Mouse (Mus musculus): ENCODE measurements around the gene D130052B06Rik.

D130052B06Rik gene

GRCm38 (mm10) chr11:33598986-33599385, at the start of gene D130052B06Rik:
TSS of gene D130052B06Rik (plus strand) at chr11:33599302.
- no peak for DNase-seq

GRCm38 (mm10) chr11:33550861-33551560, 48.1 kb upstream of the D130052B06Rik start:
- DNase-seq: no peak

GRCm38 (mm10) chr11:33554123-33554522, 45.0 kb upstream of the D130052B06Rik start:
- DNase-seq: no peak

- DNase-seq: no peak
These were observed 35.2 kb upstream of the D130052B06Rik start for GRCm38 (mm10) chr11:33563921-33564320.

GRCm38 (mm10) chr11:33570413-33570812, 28.7 kb upstream of the D130052B06Rik start:
- DNase-seq: no peak

- peak; percentile 21 for DNase-seq
These were observed 24.2 kb upstream of the D130052B06Rik start for GRCm38 (mm10) chr11:33574944-33575343.

- no peak for DNase-seq
These were observed 20.2 kb upstream of the D130052B06Rik start, which contains the start of gene Gabrp for GRCm38 (mm10) chr11:33578859-33579258. TSS of gene Gabrp (minus strand) at chr11:33578959.

- DNase-seq: no peak
These were observed 19.5 kb upstream of the D130052B06Rik start for GRCm38 (mm10) chr11:33579621-33580020.

GRCm38 (mm10) chr11:33586614-33587013, 12.5 kb upstream of the D130052B06Rik start:
- DNase-seq: no peak

GRCm38 (mm10) chr11:33590771-33591170, 8.3 kb upstream of the D130052B06Rik start:
- DNase-seq: no peak

GRCm38 (mm10) chr11:33592826-33593225, 6.3 kb upstream of the D130052B06Rik start:
- DNase-seq: no peak

- DNase-seq: no peak
These were observed 2.4 kb upstream of the D130052B06Rik start for GRCm38 (mm10) chr11:33596655-33597054.

- DNase-seq: no peak
These were observed 4.1 kb downstream of the D130052B06Rik start for GRCm38 (mm10) chr11:33603174-33603573.

GRCm38 (mm10) chr11:33607784-33608183, 8.7 kb downstream of the D130052B06Rik start:
- DNase-seq: no peak

- DNase-seq: peak; percentile 40
These were observed 15.1 kb downstream of the D130052B06Rik start for GRCm38 (mm10) chr11:33614218-33614617.

- no peak for DNase-seq
These were observed 28.1 kb downstream of the D130052B06Rik start for GRCm38 (mm10) chr11:33627136-33627742.

GRCm38 (mm10) chr11:33637107-33637506, 38.0 kb downstream of the D130052B06Rik start:
- no peak for DNase-seq

GRCm38 (mm10) chr11:33649358-33649757, 50.3 kb downstream of the D130052B06Rik start:
- DNase-seq: no peak

GRCm38 (mm10) chr11:33654485-33654884, 55.4 kb downstream of the D130052B06Rik start:
- no peak for DNase-seq

GRCm38 (mm10) chr11:33655221-33655620, 56.1 kb downstream of the D130052B06Rik start:
- no peak for DNase-seq

GRCm38 (mm10) chr11:33655861-33656593, 56.9 kb downstream of the D130052B06Rik start:
- no peak for DNase-seq

GRCm38 (mm10) chr11:33660016-33660913, 61.2 kb downstream of the D130052B06Rik start:
- DNase-seq: no peak

GRCm38 (mm10) chr11:33663599-33663998, 64.5 kb downstream of the D130052B06Rik start:
- DNase-seq: no peak
